Mouse (Mus musculus): ENCODE measurements around the gene Tlx2.

Gene Tlx2

DNA sequence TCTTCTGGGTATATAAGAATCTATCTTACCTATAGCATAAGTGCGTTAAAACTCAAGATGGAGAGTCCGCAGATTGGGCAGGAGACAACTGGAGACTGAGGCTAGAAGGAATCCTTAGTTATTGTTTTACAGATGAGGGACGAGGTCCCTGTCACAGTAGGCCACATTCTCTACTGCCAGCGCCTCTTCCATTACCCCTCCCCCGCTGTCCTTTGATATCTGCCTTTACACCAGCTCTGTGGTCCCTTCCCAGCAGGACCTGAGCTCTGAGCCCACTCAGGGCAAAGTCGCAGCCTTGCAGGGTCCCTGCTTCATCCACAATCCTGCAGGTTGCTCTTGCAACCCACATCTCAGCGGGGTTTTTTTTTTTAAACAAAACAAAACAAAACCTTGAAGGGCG, 1.9 kb downstream of the Tlx2 start:
- in situ Hi-C loops (cut with MboI; ENCODE audit: low pct_unique_long_range_greater_than_20kb in 1 of 2, low sequenced_read_pairs in 2 of 2, unreplicated experiment in 1 of 2), result loop anchor here in 1 of 2 experiments (10.0 kb wide), 1 partner anchor 647 kb away; the partner anchor contains the start of gene Vax2

GRCm38 (mm10) chr6:83066441-83066840, 3.7 kb downstream of the Tlx2 start:
- in situ Hi-C loops (cut with MboI; ENCODE audit: low pct_unique_long_range_greater_than_20kb in 1 of 2, low sequenced_read_pairs in 2 of 2, unreplicated experiment in 1 of 2), result loop anchor here in 1 of 2 experiments (10.0 kb wide), 1 partner anchor 648 kb away; the partner anchor contains the start of gene Vax2

DNA sequence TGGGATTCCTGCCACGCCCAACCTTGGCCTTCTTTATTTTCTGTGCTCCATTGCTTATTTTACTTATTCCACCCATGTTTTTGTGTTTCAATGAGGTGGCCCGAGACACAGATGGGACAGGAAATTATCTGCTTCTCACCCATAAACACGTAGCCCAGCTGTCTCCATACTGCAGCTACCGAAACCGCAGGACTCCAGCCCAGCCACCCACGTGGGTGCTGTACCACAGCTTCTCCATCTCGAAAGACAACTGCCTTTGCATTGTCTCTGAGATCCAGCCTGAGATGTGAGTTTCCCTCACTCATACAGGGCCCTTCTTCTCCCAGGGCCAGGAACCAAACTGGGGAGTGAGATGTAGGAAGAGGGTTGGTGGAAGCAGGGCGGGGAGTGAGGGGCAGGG, 4.1 kb downstream of the Tlx2 start:
- in situ Hi-C loops (cut with MboI; ENCODE audit: low pct_unique_long_range_greater_than_20kb in 1 of 2, low sequenced_read_pairs in 2 of 2, unreplicated experiment in 1 of 2), result loop anchor here in 1 of 2 experiments (10.0 kb wide), 1 partner anchor 649 kb away; the partner anchor contains the start of gene Vax2

GRCm38 (mm10) chr6:83058725-83059124, 11.4 kb downstream of the Tlx2 start:
- in situ Hi-C loops (cut with MboI; ENCODE audit: low pct_unique_long_range_greater_than_20kb in 1 of 2, low sequenced_read_pairs in 2 of 2, unreplicated experiment in 1 of 2), result no loop called here

GRCm38 (mm10) chr6:83057790-83058189, 12.3 kb downstream of the Tlx2 start, which contains the start of gene Dqx1:
Gene Dqx1 (plus strand): TSS chr6:83057844.
- in situ Hi-C loops (cut with MboI; ENCODE audit: low pct_unique_long_range_greater_than_20kb in 1 of 2, low sequenced_read_pairs in 2 of 2, unreplicated experiment in 1 of 2), result no loop called here

GRCm38 (mm10) chr6:83054871-83055431, 15.1 kb downstream of the Tlx2 start, which contains the start of gene Htra2:
Gene Htra2 (minus strand): TSS chr6:83055273.
- in situ Hi-C loops (cut with MboI; ENCODE audit: low pct_unique_long_range_greater_than_20kb in 1 of 2, low sequenced_read_pairs in 2 of 2, unreplicated experiment in 1 of 2), result no loop called here

- in situ Hi-C loops (cut with MboI; ENCODE audit: low pct_unique_long_range_greater_than_20kb in 1 of 2, low sequenced_read_pairs in 2 of 2, unreplicated experiment in 1 of 2), result no loop called here
Observed at GRCm38 (mm10) chr6:83054074-83054851, 15.8 kb downstream of the Tlx2 start, which contains the start of gene Aup1. Gene Aup1 (plus strand): TSS chr6:83054521.

GRCm38 (mm10) chr6:83053136-83053960, 16.7 kb downstream of the Tlx2 start:
- in situ Hi-C loops (cut with MboI; ENCODE audit: low pct_unique_long_range_greater_than_20kb in 1 of 2, low sequenced_read_pairs in 2 of 2, unreplicated experiment in 1 of 2), result no loop called here

- in situ Hi-C loops (cut with MboI; ENCODE audit: low pct_unique_long_range_greater_than_20kb in 1 of 2, low sequenced_read_pairs in 2 of 2, unreplicated experiment in 1 of 2), result no loop called here
Observed at GRCm38 (mm10) chr6:83049367-83049766, 20.7 kb downstream of the Tlx2 start.

DNA sequence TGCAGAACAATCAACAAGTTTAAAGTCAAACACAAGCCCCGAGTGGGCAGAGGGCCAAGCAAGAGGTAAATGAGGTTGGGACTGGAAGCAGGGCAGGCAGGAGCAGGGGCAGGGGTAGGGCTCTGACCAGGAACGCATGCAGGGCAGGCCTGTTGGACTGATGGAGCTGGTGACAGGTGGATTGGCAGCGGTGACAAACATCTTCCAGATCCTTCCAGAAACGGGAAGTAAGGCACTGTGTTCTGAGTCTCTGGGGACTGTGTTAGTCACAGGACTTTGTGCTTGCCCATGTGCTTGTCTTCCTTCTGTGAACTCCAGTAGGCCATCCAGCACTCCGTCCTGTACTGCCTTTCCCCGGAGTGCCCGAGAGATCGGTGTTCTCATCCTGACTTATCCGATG, 25.4 kb downstream of the Tlx2 start:
- in situ Hi-C loops (cut with MboI; ENCODE audit: low pct_unique_long_range_greater_than_20kb in 1 of 2, low sequenced_read_pairs in 2 of 2, unreplicated experiment in 1 of 2), result no loop called here

- in situ Hi-C loops (cut with MboI; ENCODE audit: low pct_unique_long_range_greater_than_20kb in 1 of 2, low sequenced_read_pairs in 2 of 2, unreplicated experiment in 1 of 2), result no loop called here
Observed at GRCm38 (mm10) chr6:83043993-83044392, 26.1 kb downstream of the Tlx2 start.

GRCm38 (mm10) chr6:83043561-83043960, 26.5 kb downstream of the Tlx2 start:
- in situ Hi-C loops (cut with MboI; ENCODE audit: low pct_unique_long_range_greater_than_20kb in 1 of 2, low sequenced_read_pairs in 2 of 2, unreplicated experiment in 1 of 2), result no loop called here

GRCm38 (mm10) chr6:83040601-83041000, 29.5 kb downstream of the Tlx2 start:
- in situ Hi-C loops (cut with MboI; ENCODE audit: low pct_unique_long_range_greater_than_20kb in 1 of 2, low sequenced_read_pairs in 2 of 2, unreplicated experiment in 1 of 2), result no loop called here

- in situ Hi-C loops (cut with MboI; ENCODE audit: low pct_unique_long_range_greater_than_20kb in 1 of 2, low sequenced_read_pairs in 2 of 2, unreplicated experiment in 1 of 2), result no loop called here
Observed at GRCm38 (mm10) chr6:83038496-83039012, 31.5 kb downstream of the Tlx2 start.

DNA sequence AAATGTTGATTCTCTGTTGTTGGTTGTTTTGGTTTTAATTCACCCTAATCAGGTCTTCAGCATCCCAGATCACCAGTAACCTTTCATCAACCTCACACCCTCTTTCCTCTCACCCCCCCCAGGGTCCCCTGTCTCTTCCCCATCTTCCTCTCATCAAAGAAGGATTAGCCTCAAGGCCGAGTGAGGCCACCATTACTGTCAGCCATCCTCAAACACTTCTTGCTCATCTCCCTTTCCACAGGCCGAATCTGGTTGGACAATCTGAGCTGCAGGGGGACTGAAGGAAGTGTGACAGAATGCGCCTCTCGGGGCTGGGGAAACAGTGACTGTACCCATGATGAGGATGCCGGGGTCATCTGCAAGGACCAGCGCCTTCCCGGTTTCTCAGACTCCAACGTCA, 32.9 kb downstream of the Tlx2 start:
- in situ Hi-C loops (cut with MboI; ENCODE audit: low pct_unique_long_range_greater_than_20kb in 1 of 2, low sequenced_read_pairs in 2 of 2, unreplicated experiment in 1 of 2), result no loop called here

GRCm38 (mm10) chr6:83034463-83035055, 35.5 kb downstream of the Tlx2 start:
- in situ Hi-C loops (cut with MboI; ENCODE audit: low pct_unique_long_range_greater_than_20kb in 1 of 2, low sequenced_read_pairs in 2 of 2, unreplicated experiment in 1 of 2), result no loop called here

DNA sequence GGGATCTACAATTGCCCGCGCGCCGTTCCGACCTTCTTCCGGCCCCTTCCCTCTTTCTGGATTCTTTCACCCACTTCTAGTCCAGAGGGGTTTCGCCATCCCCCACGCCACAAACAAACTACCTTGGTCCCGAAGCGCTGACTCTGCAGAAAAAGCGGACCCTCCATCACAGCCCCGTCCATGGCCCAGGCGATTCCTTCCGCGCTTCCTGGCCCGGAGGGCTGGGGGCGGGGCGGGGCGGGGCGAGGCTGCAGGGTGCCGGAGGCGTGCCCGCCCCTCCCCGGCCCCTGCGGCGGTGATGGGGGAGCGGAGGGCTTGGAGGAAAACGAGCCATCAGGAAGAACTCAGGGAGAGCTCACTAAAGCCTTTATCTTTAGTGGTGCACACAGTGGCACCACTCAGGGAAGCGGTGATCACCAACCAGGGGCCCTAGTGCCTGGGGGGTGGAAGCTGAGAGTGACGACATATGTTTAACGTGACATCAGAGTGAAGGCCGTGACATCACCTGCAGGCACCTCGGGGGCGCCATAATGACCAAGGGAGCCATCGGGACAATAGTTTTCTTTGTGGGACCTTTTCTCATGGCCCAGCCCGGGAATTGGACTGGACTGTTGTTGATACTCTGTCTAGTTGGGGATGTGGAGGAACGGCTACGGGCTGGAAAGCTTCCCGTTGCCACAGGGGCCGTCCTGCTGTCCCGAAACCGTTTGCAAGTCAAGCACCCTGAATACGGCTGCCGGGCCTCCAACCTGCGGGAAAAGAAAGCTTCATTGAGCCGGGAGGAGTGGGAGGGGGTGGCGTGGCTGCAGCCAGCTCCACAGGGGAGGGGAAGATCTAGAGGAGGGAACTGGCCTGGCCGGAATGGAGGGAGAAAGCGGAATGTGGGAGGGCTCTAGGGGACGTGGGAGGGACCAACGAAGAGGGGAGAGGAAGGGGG, 36.6 kb downstream of the Tlx2 start, which contains the start of the genes Dok1 and Loxl3:
Gene Dok1, minus strand, starts transcription at position 223 of the 937 bp plus-strand sequence.
Gene Loxl3, plus strand, starts transcription at position 925 of the 937 bp plus-strand sequence.
- in situ Hi-C loops (cut with MboI; ENCODE audit: low pct_unique_long_range_greater_than_20kb in 1 of 2, low sequenced_read_pairs in 2 of 2, unreplicated experiment in 1 of 2), result no loop called here

Data from mouse embryonic stem cell (cell line).